Mouse (Mus musculus) spleen, adult 2 months (tissue): ENCODE results near the gene Haao.

Experiments used
- CTCF ChIP-seq: fragments of 200-500 bp; IDR thresholded peaks from 2 replicates; pipeline ENCODE4 v1.5.1; 2011; ENCODE audit warnings: mild to moderate bottlenecking, inconsistent platforms; ENCODE audit not compliant: insufficient read depth, insufficient read length, insufficient replicate concordance; ENCODE audit errors: extremely low read depth
- POLR2A ChIP-seq: fragments of 200-500 bp; IDR thresholded peaks from 2 replicates; pipeline ENCODE4 v1.6.1; 2011; ENCODE audit warnings: low read depth, low read length, inconsistent platforms

- TF ChIP-seq CTCF (no peak), POLR2A (no peak)
Observed at GRCm38 (mm10) chr17:83834120-83834519, 13.6 kb downstream of the Haao start.
